Mouse (Mus musculus) urinary bladder, postnatal 0 days (tissue): ENCODE measurements around the gene Adam1a. TPM values are rescaled to one million over a fixed set of nuclear protein-coding genes. Genes with fewer than 3 reads are reported as not detected.

ENCODE experiments used
- polyA plus RNA-seq: library from polyadenylated mRNA; unstranded; fragments of >200 nt; fragmentation: Nextera tagmentation; extraction: Ambion mirVana; gene quantifications from 2 replicates; pipeline ENCODE4 v1.2.1, GENCODE M21; 2015

The Adam1a gene
- polyA plus RNA-seq, result 0.28 and 0.62 TPM in 2 replicates

GRCm38 (mm10) chr5:121544910-121545792 is at the start of gene Adam1a, which contains the start of gene Gm42878:
Adam1a (minus strand) TSS chr5:121545482.
Gm42878 (minus strand) TSS chr5:121545482.

DNA sequence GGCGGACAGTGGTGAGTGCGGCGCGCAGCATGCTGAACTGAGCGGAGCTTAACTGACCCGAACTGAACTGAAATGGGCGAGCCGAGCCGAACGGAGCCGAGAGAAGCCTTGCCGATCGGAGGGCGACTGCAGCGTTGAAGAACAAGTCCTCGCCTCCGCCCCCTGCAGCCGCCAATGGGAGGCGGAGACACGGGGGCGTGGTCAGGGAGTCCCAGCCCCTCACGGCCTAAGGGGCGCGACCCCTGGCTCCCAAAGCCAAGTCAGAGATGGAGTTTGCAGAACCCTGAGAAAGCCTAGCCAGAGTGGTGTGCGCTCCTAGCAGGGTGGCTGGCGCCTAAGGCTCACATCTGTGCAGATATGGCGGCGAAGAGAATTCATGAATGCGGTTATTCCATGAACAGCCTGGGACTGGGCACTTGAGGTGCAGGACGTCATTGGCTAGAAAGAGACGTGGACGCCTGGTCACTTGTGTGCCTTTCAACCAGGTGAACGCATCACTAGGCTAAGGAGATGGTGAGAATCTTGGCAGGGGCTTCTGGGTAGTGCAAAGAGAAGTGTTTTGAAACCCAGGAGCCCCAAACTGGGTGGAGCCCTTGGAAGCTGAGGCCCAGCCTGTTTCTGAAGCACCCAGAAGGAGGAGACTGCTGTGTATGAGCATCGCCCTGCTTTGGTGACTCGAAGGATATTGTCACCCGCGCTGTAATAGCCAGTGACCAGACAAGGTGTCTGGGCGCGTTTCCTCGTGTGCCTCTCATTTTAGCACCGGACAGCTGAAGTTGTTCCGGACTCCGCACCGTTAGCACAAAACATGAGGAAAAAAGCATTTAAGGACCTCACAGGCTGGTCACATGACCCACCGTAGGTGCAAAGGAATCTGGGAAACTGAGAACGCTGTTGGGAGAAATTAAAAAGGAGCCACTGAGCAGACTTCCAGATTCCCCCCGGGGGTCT is 48.4 kb upstream of the Adam1a start, which contains the start of gene Aldh2:
Gene Aldh2 (minus strand): TSS at position 374 of the 951 bp plus-strand sequence.

DNA sequence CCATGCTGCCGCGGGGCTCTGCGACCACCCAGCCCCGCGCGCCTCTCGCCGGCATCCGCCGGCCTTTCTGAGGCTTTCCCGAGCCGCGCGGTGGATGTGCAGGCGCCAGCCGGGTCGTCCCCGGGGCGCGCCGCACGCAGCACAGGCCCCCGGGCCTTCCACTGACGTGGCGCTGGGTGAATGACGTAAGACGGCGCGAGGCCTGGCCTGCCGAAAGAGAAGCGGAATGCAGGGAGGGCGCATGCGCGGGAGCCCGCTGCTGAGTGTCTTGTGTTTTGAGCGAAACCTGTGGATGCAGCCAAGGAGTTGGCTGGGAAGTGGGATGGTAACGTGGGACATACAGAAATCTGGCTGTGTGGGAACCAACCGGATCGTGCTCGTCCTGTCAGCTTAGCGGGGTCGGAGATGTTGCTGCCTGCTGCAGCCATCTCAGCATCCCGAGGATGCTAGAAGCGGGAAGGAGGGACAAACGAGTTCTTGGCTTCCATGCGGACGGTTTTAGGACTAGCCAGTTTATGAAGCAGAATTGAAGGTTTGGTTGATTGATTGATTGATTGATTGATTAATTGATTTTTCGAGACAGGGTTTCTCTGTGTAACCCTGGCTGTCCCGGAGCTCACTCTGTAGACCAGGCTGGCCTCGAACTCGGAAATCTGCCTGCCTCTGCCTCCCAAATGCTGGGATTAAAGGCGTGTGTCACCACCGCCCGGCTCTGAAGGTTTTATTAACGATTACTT is 679 bp upstream of the Adam1a start, which contains the start of gene Mapkapk5:
Gene Mapkapk5 (minus strand): TSS at position 113 of the 737 bp plus-strand sequence.

DNA sequence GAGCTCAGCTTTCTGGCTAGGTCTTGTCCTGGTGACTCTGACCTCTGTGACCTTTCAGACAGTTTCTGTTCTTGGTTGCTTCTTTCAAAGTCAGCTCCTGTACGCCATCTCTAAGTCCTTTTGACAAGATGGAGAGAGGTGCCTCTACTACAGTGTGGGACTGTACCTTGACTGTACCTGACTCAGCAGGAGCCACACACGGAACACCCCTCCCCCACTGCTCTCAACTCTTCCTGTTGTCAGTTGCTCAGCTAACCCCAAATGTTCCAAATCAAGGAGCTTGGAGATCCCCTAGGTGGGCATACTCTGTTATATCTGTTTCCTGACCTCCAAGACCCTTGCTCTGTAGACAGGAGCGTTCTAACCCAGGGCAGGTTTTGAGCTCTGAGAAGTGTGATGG is 42.1 kb downstream of the Adam1a start, which contains the start of gene Adam1b:
Gene Adam1b (minus strand): TSS at position 205 of the 400 bp plus-strand sequence.

Other genes starting within 250 kb of the Adam1a start
- 55.9 and 59.8 TPM in 2 replicates for gene Trafd1, start 159.8 kb downstream of the Adam1a start, polyA plus RNA-seq
- gene Naa25, start 147.5 kb downstream of the Adam1a start, polyA plus RNA-seq, result 21.0 and 21.1 TPM in 2 replicates
- 1.3 and 1.9 TPM in 2 replicates for gene Tmem116, start 93.6 kb downstream of the Adam1a start, polyA plus RNA-seq
- gene Erp29, start 93.0 kb downstream of the Adam1a start, polyA plus RNA-seq, result 125 and 127 TPM in 2 replicates
- not detected in 2 replicates for gene Adam1b, start 42.0 kb downstream of the Adam1a start, polyA plus RNA-seq
- gene Gm42878, start within 50 bp of the Adam1a start, polyA plus RNA-seq, result 0.08 TPM in 1 of 2 replicates, not detected in the other
- gene Mapkapk5, start 423 bp upstream of the Adam1a start, polyA plus RNA-seq, result 27.1 and 30.7 TPM in 2 replicates
- 207 and 217 TPM in 2 replicates for gene Aldh2, start 48.3 kb upstream of the Adam1a start, polyA plus RNA-seq
- gene Acad12, start 73.5 kb upstream of the Adam1a start, polyA plus RNA-seq, result 2.4 and 2.5 TPM in 2 replicates
- gene Acad10, start 115.0 kb upstream of the Adam1a start, polyA plus RNA-seq, result 2.9 and 3.5 TPM in 2 replicates
- gene Brap, start 115.1 kb upstream of the Adam1a start, polyA plus RNA-seq, result 32.2 and 32.5 TPM in 2 replicates
- gene Atxn2, start 165.9 kb upstream of the Adam1a start, polyA plus RNA-seq, result 33.1 and 40.5 TPM in 2 replicates